32 mouse cellular contexts compared by ENCODE assay signal in genomic region chr10:99157697-99158096, GRCm38 (mm10). TPM values are rescaled to one million over a fixed set of nuclear protein-coding genes. Genes with fewer than 3 reads are reported as not detected.
"Had no signal": no experiment of that assay in that cellular context is flagged by ENCODE, and none has a peak within 500 bp of the region (broad histone marks: within the 10 kb centered on the region; RNA-seq: fewer than 3 reads in every experiment).

No protein-coding gene starts in this region.

RNA-seq across cellular contexts. Expression of gene Phxr2, which starts 31.6 kb away (rescaled TPM):
- total RNA-seq: left cerebral cortex, adult 18-20 months; left cerebral cortex, adult 2 months; left cerebral cortex, adult 8-10 months; left cerebral cortex, postnatal 10 days; left cerebral cortex, postnatal 14 days; left cerebral cortex, postnatal 25 days; left cerebral cortex, postnatal 36 days; left cerebral cortex, postnatal 4 days; liver, adult 2 months; midbrain, postnatal 0 days; monocyte, adult 5-6 weeks had no signal
- polyA plus RNA-seq: limb, embryonic 11.5 days; limb, embryonic 13.5 days; limb, embryonic 14.5 days; limb, embryonic 15.5 days; liver, adult 2 months; liver, embryonic 12.5 days; liver, embryonic 13.5 days; liver, embryonic 14.5 days; liver, embryonic 15.5 days; liver, embryonic 16.5 days; lung, adult 2 months; lung, embryonic 14.5 days; lung, embryonic 15.5 days; lung, embryonic 16.5 days; macrophage; midbrain, embryonic 11.5 days; midbrain, embryonic 12.5 days; midbrain, embryonic 13.5 days; midbrain, embryonic 15.5 days; midbrain, embryonic 16.5 days; midbrain, postnatal 0 days; myocyte; neural tube, embryonic 11.5 days had no signal
